Mouse (Mus musculus): ENCODE data around the gene Bpifb2. TPM values are rescaled to one million over a fixed set of nuclear protein-coding genes. Genes with fewer than 3 reads are reported as not detected.

The Bpifb2 gene
- polyA plus RNA-seq, 1 experiment from 2014 or later, result 0.14 TPM

GRCm38 (mm10) chr2:153853544-153853943 lies 21.3 kb upstream of the Bpifb2 start:
- H3K27me3 ChIP-seq (replicated peaks; ENCODE audit: control insufficient read depth, insufficient read depth, low read length), result no peaks in the 10 kb centered on the region
- H3K4me2 ChIP-seq (ENCODE audit: low read length), result no peak overlapping the region
- H3K36me3 ChIP-seq (ENCODE audit: control insufficient read depth, insufficient read depth, low read length), result no peaks in the 10 kb centered on the region
- 21% methylated on average over 5 of the region's 5 CpGs for WGBS
- no peaks in the 10 kb centered on the region for H3K4me1 ChIP-seq (ENCODE audit: control insufficient read depth, insufficient read depth, low read depth, low read length)
- no peak overlapping the region for H3K27ac ChIP-seq (ENCODE audit: low read depth, low read length)
- no peak for ATAC-seq
- H3K4me3 ChIP-seq (ENCODE audit: low read length), result no peak overlapping the region
- no peaks in the 10 kb centered on the region for H3K9me3 ChIP-seq (ENCODE audit: control insufficient read depth, low read length)
- no peak overlapping the region for H3K9ac ChIP-seq (ENCODE audit: low read depth, low read length)

GRCm38 (mm10) chr2:153859581-153859980 lies 15.3 kb upstream of the Bpifb2 start:
- 89% methylated on average over 2 of the region's 2 CpGs for WGBS
- Histone ChIP-seq H3K9me3 (ENCODE audit: control insufficient read depth, low read length) (no peaks in the 10 kb centered on the region), H3K36me3 (ENCODE audit: control insufficient read depth, insufficient read depth, low read length) (no peaks in the 10 kb centered on the region), H3K4me1 (ENCODE audit: control insufficient read depth, insufficient read depth, low read depth, low read length) (no peaks in the 10 kb centered on the region), H3K9ac (ENCODE audit: low read depth, low read length) (no peak overlapping the region), H3K4me2 (ENCODE audit: low read length) (no peak overlapping the region), H3K4me3 (ENCODE audit: low read length) (no peak overlapping the region), H3K27me3 (replicated peaks; ENCODE audit: control insufficient read depth, insufficient read depth, low read length) (no peaks in the 10 kb centered on the region), H3K27ac (ENCODE audit: low read depth, low read length) (no peak overlapping the region)
- no peak for ATAC-seq

DNA sequence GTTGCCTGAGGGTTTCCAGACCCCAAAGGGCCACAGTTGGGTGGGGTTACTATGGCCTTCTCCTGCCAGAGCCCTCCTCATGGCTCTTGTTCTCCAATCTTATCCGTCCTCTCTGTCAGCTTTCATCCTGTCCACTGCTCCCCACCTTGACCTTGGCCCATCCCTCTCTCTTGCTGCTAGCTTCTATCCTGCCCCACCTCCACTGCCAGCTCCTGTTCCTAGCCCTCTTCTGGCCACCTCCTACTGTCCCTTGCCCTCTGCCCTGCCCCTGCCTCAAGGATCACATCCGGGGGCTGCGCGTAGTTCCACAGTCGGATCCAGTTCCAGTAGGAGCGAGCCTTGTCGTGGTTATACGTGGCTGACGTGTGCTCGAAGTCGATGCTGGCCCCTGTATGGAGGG lies 14.5 kb upstream of the Bpifb2 start:
- 89% methylated on average over 11 of the region's 11 CpGs for WGBS

GRCm38 (mm10) chr2:153860715-153861114 lies 14.1 kb upstream of the Bpifb2 start:
- Histone ChIP-seq H3K36me3 (ENCODE audit: control insufficient read depth, insufficient read depth, low read length) (no peaks in the 10 kb centered on the region), H3K27me3 (replicated peaks; ENCODE audit: control insufficient read depth, insufficient read depth, low read length) (no peaks in the 10 kb centered on the region), H3K4me2 (ENCODE audit: low read length) (no peak overlapping the region), H3K27ac (ENCODE audit: low read depth, low read length) (no peak overlapping the region), H3K9me3 (ENCODE audit: control insufficient read depth, low read length) (peaks cover 2% of the 10 kb centered on the region; the same call in 1 of the 2 replicates), H3K4me3 (ENCODE audit: low read length) (no peak overlapping the region), H3K9ac (ENCODE audit: low read depth, low read length) (no peak overlapping the region), H3K4me1 (ENCODE audit: control insufficient read depth, insufficient read depth, low read depth, low read length) (no peaks in the 10 kb centered on the region)
- 71% methylated on average over 3 of the region's 3 CpGs for WGBS
- ATAC-seq, result no peak

More for the DNA sequence above, 14.5 kb upstream of the Bpifb2 start:
- Histone ChIP-seq H3K9me3 (ENCODE audit: control insufficient read depth, low read length) (peaks cover 2% of the 10 kb centered on the region; the same call in 1 of the 2 replicates), H3K27me3 (replicated peaks; ENCODE audit: control insufficient read depth, insufficient read depth, low read length) (no peaks in the 10 kb centered on the region), H3K4me2 (ENCODE audit: low read length) (no peak overlapping the region), H3K4me3 (ENCODE audit: low read length) (no peak overlapping the region), H3K36me3 (ENCODE audit: control insufficient read depth, insufficient read depth, low read length) (no peaks in the 10 kb centered on the region), H3K9ac (ENCODE audit: low read depth, low read length) (no peak overlapping the region), H3K27ac (ENCODE audit: low read depth, low read length) (no peak overlapping the region), H3K4me1 (ENCODE audit: control insufficient read depth, insufficient read depth, low read depth, low read length) (no peaks in the 10 kb centered on the region)
- no peak for ATAC-seq

- Histone ChIP-seq H3K4me1 (ENCODE audit: control insufficient read depth, insufficient read depth, low read depth, low read length) (no peaks in the 10 kb centered on the region), H3K27me3 (replicated peaks; ENCODE audit: control insufficient read depth, insufficient read depth, low read length) (no peaks in the 10 kb centered on the region)
- WGBS, result 70% methylated on average over 3 of the region's 3 CpGs
These were observed 12.9 kb upstream of the Bpifb2 start for GRCm38 (mm10) chr2:153861960-153862359.

DNA sequence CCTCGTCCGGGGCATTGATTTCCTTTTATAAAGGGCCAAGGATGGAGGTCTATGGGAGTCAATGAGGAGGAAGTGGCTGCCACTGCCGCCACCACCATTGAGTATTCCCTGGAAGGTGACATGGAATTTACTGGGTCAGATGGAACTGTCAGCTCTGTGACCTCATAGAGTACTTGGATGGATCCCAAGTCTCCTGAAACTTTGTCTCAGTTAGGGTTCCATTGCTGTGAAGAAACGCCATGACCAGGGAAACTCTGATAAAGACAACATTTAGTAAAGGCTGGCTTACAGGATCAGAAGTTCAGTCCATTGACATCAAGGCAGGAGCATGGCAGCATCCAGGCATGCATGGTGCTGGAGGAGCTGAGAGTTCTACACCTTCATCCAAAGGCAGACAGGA lies 3.9 kb upstream of the Bpifb2 start, which contains the start of gene Sun5:
TSS of gene Sun5 (minus strand) at position 101 of the 400 bp plus-strand sequence.
- no peak for ATAC-seq
- Histone ChIP-seq H3K27me3 (replicated peaks; ENCODE audit: control insufficient read depth, insufficient read depth, low read length) (no peaks in the 10 kb centered on the region), H3K4me2 (ENCODE audit: low read length) (no peak within 1 kb of the TSS), H3K4me1 (ENCODE audit: control insufficient read depth, insufficient read depth, low read depth, low read length) (no peaks in the 10 kb centered on the region), H3K27ac (ENCODE audit: low read depth, low read length) (no peak within 1 kb of the TSS), H3K9me3 (ENCODE audit: control insufficient read depth, low read length) (no peaks in the 10 kb centered on the region), H3K4me3 (ENCODE audit: low read length) (no peak within 1 kb of the TSS), H3K36me3 (ENCODE audit: control insufficient read depth, insufficient read depth, low read length) (no peaks in the 10 kb centered on the region), H3K9ac (ENCODE audit: low read depth, low read length) (no peak within 1 kb of the TSS)
- WGBS, result 85% methylated on average over 4 of the region's 4 CpGs

More at GRCm38 (mm10) chr2:153861960-153862359, 12.9 kb upstream of the Bpifb2 start:
- ATAC-seq, result no peak
- H3K27ac ChIP-seq (ENCODE audit: low read depth, low read length), result no peak overlapping the region
- H3K9ac ChIP-seq (ENCODE audit: low read depth, low read length), result no peak overlapping the region
- H3K4me2 ChIP-seq (ENCODE audit: low read length), result no peak overlapping the region
- peaks cover 2% of the 10 kb centered on the region; the same call in 1 of the 2 replicates for H3K9me3 ChIP-seq (ENCODE audit: control insufficient read depth, low read length)
- H3K36me3 ChIP-seq (ENCODE audit: control insufficient read depth, insufficient read depth, low read length), result no peaks in the 10 kb centered on the region
- no peak overlapping the region for H3K4me3 ChIP-seq (ENCODE audit: low read length)

- Histone ChIP-seq H3K27me3 (replicated peaks; ENCODE audit: control insufficient read depth, insufficient read depth, low read length) (no peaks in the 10 kb centered on the region), H3K4me1 (ENCODE audit: control insufficient read depth, insufficient read depth, low read depth, low read length) (no peaks in the 10 kb centered on the region), H3K4me2 (ENCODE audit: low read length) (no peak overlapping the region), H3K4me3 (ENCODE audit: low read length) (no peak overlapping the region), H3K9me3 (ENCODE audit: control insufficient read depth, low read length) (no peaks in the 10 kb centered on the region), H3K9ac (ENCODE audit: low read depth, low read length) (no peak overlapping the region), H3K36me3 (ENCODE audit: control insufficient read depth, insufficient read depth, low read length) (no peaks in the 10 kb centered on the region), H3K27ac (ENCODE audit: low read depth, low read length) (no peak overlapping the region)
- ATAC-seq, result no peak
- WGBS, result 72% methylated on average over 5 of the region's 5 CpGs
These were observed 24.3 kb downstream of the Bpifb2 start for GRCm38 (mm10) chr2:153899111-153899510.

- Histone ChIP-seq H3K4me3 (ENCODE audit: low read length) (no peak within 1 kb of the TSS), H3K9ac (ENCODE audit: low read depth, low read length) (no peak within 1 kb of the TSS), H3K9me3 (ENCODE audit: control insufficient read depth, low read length) (no peaks in the 10 kb centered on the region), H3K27me3 (replicated peaks; ENCODE audit: control insufficient read depth, insufficient read depth, low read length) (no peaks in the 10 kb centered on the region), H3K27ac (ENCODE audit: low read depth, low read length) (no peak within 1 kb of the TSS), H3K4me1 (ENCODE audit: control insufficient read depth, insufficient read depth, low read depth, low read length) (no peaks in the 10 kb centered on the region), H3K36me3 (ENCODE audit: control insufficient read depth, insufficient read depth, low read length) (no peaks in the 10 kb centered on the region), H3K4me2 (ENCODE audit: low read length) (no peak within 1 kb of the TSS)
- WGBS, result 71% methylated on average over 4 of the region's 4 CpGs
- ATAC-seq, result no peak
These were observed 25.2 kb downstream of the Bpifb2 start, which contains the start of gene Bpifb6 for GRCm38 (mm10) chr2:153900088-153900487. Bpifb6 (plus strand) TSS chr2:153900388.

GRCm38 (mm10) chr2:153902726-153903125 lies 27.9 kb downstream of the Bpifb2 start:
- Histone ChIP-seq H3K9me3 (ENCODE audit: control insufficient read depth, low read length) (no peaks in the 10 kb centered on the region), H3K4me1 (ENCODE audit: control insufficient read depth, insufficient read depth, low read depth, low read length) (no peaks in the 10 kb centered on the region), H3K9ac (ENCODE audit: low read depth, low read length) (no peak overlapping the region), H3K36me3 (ENCODE audit: control insufficient read depth, insufficient read depth, low read length) (no peaks in the 10 kb centered on the region), H3K4me2 (ENCODE audit: low read length) (no peak overlapping the region), H3K4me3 (ENCODE audit: low read length) (no peak overlapping the region), H3K27ac (ENCODE audit: low read depth, low read length) (no peak overlapping the region), H3K27me3 (replicated peaks; ENCODE audit: control insufficient read depth, insufficient read depth, low read length) (no peaks in the 10 kb centered on the region)
- no peak for ATAC-seq
- WGBS, result 70% methylated on average over 6 of the region's 6 CpGs

DNA sequence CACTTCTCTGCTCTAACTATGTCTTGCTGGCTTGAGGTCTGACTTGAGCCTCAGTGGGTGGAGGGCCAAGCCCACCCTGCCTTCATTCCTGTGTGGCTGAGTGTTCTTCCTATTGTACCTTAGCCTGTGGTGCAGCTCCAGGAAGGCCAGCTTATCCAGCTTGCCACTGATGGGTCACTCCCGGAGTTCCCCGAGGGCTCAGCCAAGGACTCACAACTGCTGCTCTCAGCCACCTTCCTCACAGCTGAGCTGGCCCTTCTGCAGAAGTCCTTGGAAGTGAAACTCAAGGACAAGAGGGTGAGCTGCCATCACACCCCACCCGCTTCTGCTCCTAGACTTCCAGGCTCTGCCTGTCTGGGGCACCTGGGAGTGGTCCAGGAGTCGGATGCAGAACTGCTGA lies 31.8 kb downstream of the Bpifb2 start:
- H3K9me3 ChIP-seq (ENCODE audit: control insufficient read depth, low read length), result no peaks in the 10 kb centered on the region
- no peak overlapping the region for H3K27ac ChIP-seq (ENCODE audit: low read depth, low read length)
- ATAC-seq, result no peak
- no peak overlapping the region for H3K4me3 ChIP-seq (ENCODE audit: low read length)
- H3K27me3 ChIP-seq (replicated peaks; ENCODE audit: control insufficient read depth, insufficient read depth, low read length), result no peaks in the 10 kb centered on the region
- H3K36me3 ChIP-seq (ENCODE audit: control insufficient read depth, insufficient read depth, low read length), result no peaks in the 10 kb centered on the region
- H3K4me2 ChIP-seq (ENCODE audit: low read length), result no peak overlapping the region
- 92% methylated on average over 4 of the region's 4 CpGs for WGBS
- H3K9ac ChIP-seq (ENCODE audit: low read depth, low read length), result no peak overlapping the region
- H3K4me1 ChIP-seq (ENCODE audit: control insufficient read depth, insufficient read depth, low read depth, low read length), result no peaks in the 10 kb centered on the region

Data from hindbrain, embryonic 16.5 days (tissue).